Mouse (Mus musculus) limb, embryonic 12.5 days (tissue): ENCODE measurements at regions not wholly inside any gene's neighbourhood (a gene's known extent, or its start where the extent isn't known, plus 50 kb on each side); places are given as distances from the start of the nearest gene placed in this dataset.

Experiments used
- ATAC-seq: fragments of 200-750 bp; cut with Nextera tagmentation; 2 replicates; pipeline ENCODE4 v1.8.0; 2017; ENCODE audit warnings: low read depth, moderate TSS enrichment; ENCODE audit not compliant: insufficient number of reproducible peaks, insufficient read depth, low FRiP score, low TSS enrichment
- H3K27ac ChIP-seq: fragments of 300-500 bp; sonication (generic); 2 replicates; pipeline ENCODE4 v1.5.1; 2016; ENCODE audit warnings: mild to moderate bottlenecking, moderate library complexity
- H3K27me3 ChIP-seq: fragments of 300-500 bp; sonication (generic); 2 replicates; pipeline ENCODE4 v1.6.1; 2016; ENCODE audit warnings: mild to moderate bottlenecking, moderate library complexity
- H3K36me3 ChIP-seq: fragments of 300-500 bp; sonication (generic); 2 replicates; pipeline ENCODE4 v1.6.1; 2016; ENCODE audit warnings: mild to moderate bottlenecking, moderate library complexity
- H3K4me1 ChIP-seq: fragments of 300-500 bp; sonication (generic); replicated peaks from 2 replicates; pipeline ENCODE4 v1.6.1; 2016
- H3K4me2 ChIP-seq: fragments of 300-500 bp; sonication (generic); 2 replicates; pipeline ENCODE4 v1.6.1; 2016; ENCODE audit warnings: mild to moderate bottlenecking, moderate library complexity
- H3K4me3 ChIP-seq: fragments of 300-500 bp; sonication (generic); replicated peaks from 2 replicates; pipeline ENCODE4 v1.5.1; 2016; ENCODE audit warnings: mild to moderate bottlenecking
- H3K9ac ChIP-seq: fragments of 300-500 bp; sonication (generic); replicated peaks from 2 replicates; pipeline ENCODE4 v1.6.1; 2016; ENCODE audit warnings: mild to moderate bottlenecking, moderate library complexity
- H3K9me3 ChIP-seq: fragments of 300-500 bp; sonication (generic); 2 replicates; pipeline ENCODE4 v1.6.1; 2016; ENCODE audit warnings: mild to moderate bottlenecking, moderate library complexity
- WGBS: fragments of 180-500 bp; shearing (Covaris S2); methylation state at CpG from one replicate; pipeline ENCODE4 v1.1.7; 2016; 5-methylcytosine and 5-hydroxymethylcytosine counted together

- WGBS, result 46% methylated on average over 7 of the region's 7 CpGs
- no peak overlapping the region for H3K9ac ChIP-seq
- H3K4me2 ChIP-seq, result no peak overlapping the region
- H3K9me3 ChIP-seq, result no peaks in the 10 kb centered on the region
- H3K27me3 ChIP-seq, result no peaks in the 10 kb centered on the region
- no peak overlapping the region; the same call in 1 of the 2 replicates for H3K27ac ChIP-seq
- no peaks in the 10 kb centered on the region for H3K36me3 ChIP-seq
- H3K4me3 ChIP-seq, result no peak overlapping the region
- H3K4me1 ChIP-seq, result peaks cover 4% of the 10 kb centered on the region; the same call in 1 of the 2 replicates
- peak; percentile 76; the same call in 1 of the 2 replicates for ATAC-seq
Measured at GRCm38 (mm10) chr17:15977374-15978031, 146.7 kb upstream of the Rgmb start.

GRCm38 (mm10) chr17:15971351-15971685 is 140.5 kb upstream of the Rgmb start:
- no peaks in the 10 kb centered on the region for H3K4me1 ChIP-seq
- no peaks in the 10 kb centered on the region for H3K27me3 ChIP-seq
- no peaks in the 10 kb centered on the region for H3K36me3 ChIP-seq
- no peak overlapping the region for H3K4me2 ChIP-seq
- 86% methylated on average over 3 of the region's 3 CpGs for WGBS
- ATAC-seq, result no peak
- no peak overlapping the region for H3K4me3 ChIP-seq
- H3K9ac ChIP-seq, result no peak overlapping the region
- no peaks in the 10 kb centered on the region for H3K9me3 ChIP-seq
- H3K27ac ChIP-seq, result no peak overlapping the region

DNA sequence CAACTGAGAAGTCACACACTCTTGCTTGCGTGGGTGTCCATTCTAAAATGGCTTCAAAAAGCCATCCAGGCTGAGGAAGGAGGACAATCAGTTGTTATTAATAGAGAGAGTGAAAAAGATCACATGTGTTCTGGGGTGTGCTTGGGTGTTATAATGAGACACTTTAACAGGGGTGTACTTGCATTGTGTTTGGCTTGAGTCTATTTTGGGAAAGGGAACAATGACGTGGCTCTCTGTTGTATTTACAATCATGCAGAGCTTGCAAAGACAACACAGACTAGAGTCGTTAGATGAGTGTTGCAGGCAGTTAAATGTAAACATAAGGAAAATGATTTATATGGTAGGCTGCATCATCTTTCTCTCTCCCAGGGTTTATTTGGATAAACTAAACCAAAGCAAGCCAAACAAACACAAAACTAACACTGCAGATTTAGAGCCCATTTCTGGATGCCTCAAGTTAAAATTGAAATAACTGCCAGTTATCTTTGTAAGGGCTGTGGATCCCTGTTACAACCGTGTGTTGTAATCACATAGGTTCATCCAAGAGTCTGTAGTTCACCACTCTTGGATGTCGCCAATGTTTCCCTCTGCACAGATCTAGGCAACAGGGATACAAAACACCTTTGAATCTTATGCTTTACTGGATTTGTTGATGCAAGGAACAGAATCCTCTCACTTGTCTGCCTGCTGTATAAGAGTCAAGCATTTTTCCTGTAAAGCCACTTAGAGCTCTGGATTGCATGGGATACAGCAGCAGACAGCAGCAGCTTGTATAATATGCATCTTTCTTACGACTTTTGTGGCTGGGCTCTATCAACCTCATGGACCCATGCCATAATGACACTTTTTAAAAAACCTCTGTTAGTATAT is 139.9 kb upstream of the Rgmb start:
- no peak overlapping the region for H3K9ac ChIP-seq
- no peak overlapping the region for H3K4me3 ChIP-seq
- H3K9me3 ChIP-seq, result no peaks in the 10 kb centered on the region
- no peaks in the 10 kb centered on the region for H3K27me3 ChIP-seq
- H3K4me1 ChIP-seq, result no peaks in the 10 kb centered on the region
- 66% methylated on average over 6 of the region's 6 CpGs for WGBS
- H3K27ac ChIP-seq, result no peak overlapping the region
- H3K36me3 ChIP-seq, result no peaks in the 10 kb centered on the region
- H3K4me2 ChIP-seq, result no peak overlapping the region
- ATAC-seq, result no peak

DNA sequence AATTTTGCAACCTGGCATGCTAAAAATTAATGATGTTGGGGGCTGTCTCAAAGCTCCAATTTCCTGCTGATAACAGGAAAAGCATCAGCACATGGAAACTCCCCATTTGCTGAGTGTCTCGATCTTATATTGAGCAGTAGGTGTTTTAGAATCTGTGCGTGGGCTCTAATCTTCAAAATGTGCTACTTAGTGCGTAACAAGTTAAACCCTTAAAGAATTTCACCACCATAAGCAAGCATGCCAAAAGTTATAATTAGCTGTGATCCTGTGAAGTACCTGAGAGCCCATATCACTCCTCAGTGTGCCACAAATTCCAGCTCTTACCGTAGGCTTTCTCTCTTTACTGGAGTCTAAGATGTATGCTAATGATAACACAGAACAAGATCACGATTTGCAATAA is 137.5 kb upstream of the Rgmb start:
- H3K27ac ChIP-seq, result no peak overlapping the region
- ATAC-seq, result no peak
- 83% methylated on average over 5 of the region's 5 CpGs for WGBS
- H3K9me3 ChIP-seq, result no peaks in the 10 kb centered on the region
- H3K36me3 ChIP-seq, result no peaks in the 10 kb centered on the region
- no peak overlapping the region for H3K4me2 ChIP-seq
- H3K4me1 ChIP-seq, result no peaks in the 10 kb centered on the region
- H3K9ac ChIP-seq, result no peak overlapping the region
- no peaks in the 10 kb centered on the region for H3K27me3 ChIP-seq
- H3K4me3 ChIP-seq, result no peak overlapping the region

- Histone ChIP-seq H3K36me3 (no peaks in the 10 kb centered on the region), H3K27ac (no peak overlapping the region), H3K4me1 (no peaks in the 10 kb centered on the region), H3K27me3 (no peaks in the 10 kb centered on the region), H3K4me2 (no peak overlapping the region), H3K9me3 (no peaks in the 10 kb centered on the region), H3K4me3 (no peak overlapping the region), H3K9ac (no peak overlapping the region)
- 72% methylated on average over 2 of the region's 2 CpGs for WGBS
- no peak for ATAC-seq
Measured at GRCm38 (mm10) chr17:15955656-15956055, 124.8 kb upstream of the Rgmb start.

DNA sequence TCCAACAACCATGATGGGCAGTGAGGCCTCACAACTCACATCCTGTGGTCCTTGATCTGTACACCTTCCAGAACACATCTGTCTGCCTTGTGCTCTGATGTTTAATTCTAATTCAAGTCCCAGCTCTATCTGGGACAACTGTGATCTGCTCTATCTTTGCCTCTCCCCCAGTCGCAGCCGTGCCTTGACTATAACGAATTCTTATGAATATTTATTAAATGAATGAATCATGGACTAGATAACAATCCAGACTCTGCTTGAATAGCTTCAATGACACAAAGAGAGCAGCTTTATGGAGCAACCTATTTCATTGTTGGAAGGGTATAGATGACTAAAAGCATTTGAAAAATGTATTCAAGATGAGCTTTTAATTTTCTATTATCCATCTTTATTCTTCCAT is 120.8 kb upstream of the Rgmb start:
- Histone ChIP-seq H3K27ac (no peak overlapping the region), H3K27me3 (no peaks in the 10 kb centered on the region), H3K4me1 (no peaks in the 10 kb centered on the region), H3K9me3 (no peaks in the 10 kb centered on the region), H3K9ac (no peak overlapping the region), H3K36me3 (no peaks in the 10 kb centered on the region), H3K4me3 (no peak overlapping the region), H3K4me2 (no peak overlapping the region)
- ATAC-seq, result no peak
- WGBS, result 84% methylated on average over 3 of the region's 3 CpGs

DNA sequence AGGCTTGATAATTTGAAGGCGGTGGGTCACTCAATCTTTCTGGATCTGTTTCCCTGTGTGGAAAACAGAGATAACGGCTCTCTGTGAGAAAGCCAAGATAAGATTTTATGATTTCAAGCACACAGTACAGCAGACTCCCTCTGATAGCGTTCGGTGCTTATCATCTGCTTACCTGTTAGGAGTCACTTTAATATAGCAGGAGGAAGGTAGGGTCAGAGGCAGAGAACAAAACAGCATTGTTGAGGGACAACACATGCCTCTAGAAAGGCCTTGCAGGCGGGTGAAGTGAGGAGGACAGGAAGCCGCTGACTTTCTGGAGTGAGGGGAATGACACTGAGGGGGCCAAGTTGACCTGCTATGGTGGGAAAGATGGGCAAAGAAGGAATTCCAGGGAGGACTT is 118.9 kb upstream of the Rgmb start:
- Histone ChIP-seq H3K36me3 (no peaks in the 10 kb centered on the region), H3K27ac (no peak overlapping the region), H3K4me1 (no peaks in the 10 kb centered on the region), H3K4me2 (no peak overlapping the region), H3K9me3 (no peaks in the 10 kb centered on the region), H3K27me3 (no peaks in the 10 kb centered on the region), H3K4me3 (no peak overlapping the region), H3K9ac (no peak overlapping the region)
- no peak; the same call in 1 of the 2 replicates for ATAC-seq
- 77% methylated on average over 6 of the region's 6 CpGs for WGBS

GRCm38 (mm10) chr17:15942378-15942777 is 111.5 kb upstream of the Rgmb start:
- H3K9ac ChIP-seq, result no peak overlapping the region
- H3K27ac ChIP-seq, result no peak overlapping the region
- no peaks in the 10 kb centered on the region for H3K4me1 ChIP-seq
- H3K27me3 ChIP-seq, result no peaks in the 10 kb centered on the region
- WGBS, result 63% methylated on average over 4 of the region's 4 CpGs
- H3K4me2 ChIP-seq, result no peak overlapping the region
- ATAC-seq, result no peak
- no peak overlapping the region for H3K4me3 ChIP-seq
- no peaks in the 10 kb centered on the region for H3K36me3 ChIP-seq
- no peaks in the 10 kb centered on the region for H3K9me3 ChIP-seq

- H3K27ac ChIP-seq, result no peak overlapping the region
- 23% methylated on average over 4 of the region's 4 CpGs for WGBS
- ATAC-seq, result peak; percentile 56; the same call in 1 of the 2 replicates
Measured at GRCm38 (mm10) chr17:15918609-15919008, 87.8 kb upstream of the Rgmb start.

DNA sequence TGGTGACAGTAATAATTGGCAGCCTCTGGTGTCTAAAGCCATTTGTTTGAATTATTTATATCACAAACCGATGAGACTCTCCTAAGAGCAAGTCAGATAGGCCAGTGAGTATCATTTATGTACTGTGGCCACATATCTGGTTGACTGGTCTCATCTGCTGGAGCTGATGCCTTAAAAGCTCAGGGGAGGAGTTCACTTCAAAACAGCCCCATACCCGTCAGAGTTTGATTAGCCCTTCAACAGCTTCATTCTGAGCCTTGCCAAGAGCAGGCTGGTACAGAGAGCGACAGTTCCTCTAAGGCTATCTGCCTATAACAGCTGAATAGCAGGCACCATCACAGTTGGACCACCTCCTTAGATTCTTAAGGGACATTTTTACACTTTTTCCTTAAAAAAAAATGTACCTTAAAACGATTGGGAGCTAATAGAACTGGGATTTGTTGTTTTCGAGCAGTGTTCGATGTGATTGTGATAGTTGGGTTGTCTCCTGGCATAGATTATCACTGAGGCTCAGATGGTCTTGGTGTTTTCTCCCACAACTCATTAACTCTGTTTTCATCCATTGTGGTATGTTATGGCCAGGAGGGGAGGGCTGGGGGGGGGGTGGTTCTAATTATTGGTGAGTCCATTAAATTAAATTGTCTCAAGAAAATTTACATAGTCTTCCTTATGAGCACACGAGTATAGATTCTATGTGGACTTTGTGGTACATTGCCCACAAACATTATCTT is 68.0 kb upstream of the Rgmb start:
- ATAC-seq, result no peak
- Histone ChIP-seq H3K4me2 (no peak overlapping the region), H3K4me3 (no peak overlapping the region), H3K27ac (no peak overlapping the region), H3K4me1 (no peaks in the 10 kb centered on the region), H3K36me3 (no peaks in the 10 kb centered on the region), H3K9me3 (no peaks in the 10 kb centered on the region), H3K27me3 (no peaks in the 10 kb centered on the region), H3K9ac (no peak overlapping the region)
- 74% methylated on average over 7 of the region's 7 CpGs for WGBS

More at GRCm38 (mm10) chr17:15918609-15919008, 87.8 kb upstream of the Rgmb start:
- no peaks in the 10 kb centered on the region for H3K36me3 ChIP-seq
- H3K4me2 ChIP-seq, result no peak overlapping the region
- no peak overlapping the region for H3K9ac ChIP-seq
- H3K9me3 ChIP-seq, result no peaks in the 10 kb centered on the region
- no peak overlapping the region for H3K4me3 ChIP-seq
- no peaks in the 10 kb centered on the region for H3K4me1 ChIP-seq
- 0 out of 2 replicates have a peak, but pooled peaks cover 4% of the 10 kb centered on the region for H3K27me3 ChIP-seq

GRCm38 (mm10) chr17:15895968-15896367 is 65.1 kb upstream of the Rgmb start:
- no peak overlapping the region for H3K9ac ChIP-seq
- WGBS, result 39% methylated on average over 3 of the region's 3 CpGs

More at GRCm38 (mm10) chr17:15895968-15896367, 65.1 kb upstream of the Rgmb start:
- Histone ChIP-seq H3K36me3 (no peaks in the 10 kb centered on the region), H3K4me2 (no peak overlapping the region), H3K27me3 (no peaks in the 10 kb centered on the region), H3K9me3 (no peaks in the 10 kb centered on the region), H3K27ac (no peak overlapping the region), H3K4me3 (no peak overlapping the region), H3K4me1 (0 out of 2 replicates have a peak, but pooled peaks cover 3% of the 10 kb centered on the region)
- ATAC-seq, result no peak
